Mouse (Mus musculus) limb, embryonic 14.5 days (tissue): ENCODE results near the gene R3hdm4. TPM values are rescaled to one million over a fixed set of nuclear protein-coding genes. Genes with fewer than 3 reads are reported as not detected.

Experiments used
- ATAC-seq: fragments of 200-750 bp; cut with Nextera tagmentation; 2 replicates; pipeline ENCODE4 v1.8.0; 2017; ENCODE audit warnings: low read depth, moderate number of reproducible peaks, moderate TSS enrichment; ENCODE audit not compliant: low FRiP score
- DNase-seq: peaks from one replicate; pipeline ENCODE4 v3.0.0-alpha.2; 2015; ENCODE audit warnings: low spot score
- H3K27ac ChIP-seq: fragments of 300-500 bp; sonication (generic); replicated peaks from 2 replicates; pipeline ENCODE4 v1.5.1; 2014; ENCODE audit warnings: low read depth, mild to moderate bottlenecking, low read length, moderate library complexity, mixed read lengths
- H3K27me3 ChIP-seq: fragments of 300-500 bp; sonication (generic); 2 replicates; pipeline ENCODE4 v1.6.1; 2014; ENCODE audit warnings: low read length, mixed read lengths; ENCODE audit not compliant: control insufficient read depth, insufficient read depth
- H3K36me3 ChIP-seq: fragments of 300-500 bp; sonication (generic); 2 replicates; pipeline ENCODE4 v1.6.1; 2014; ENCODE audit warnings: mild to moderate bottlenecking, low read length, moderate library complexity, mixed read lengths; ENCODE audit not compliant: control insufficient read depth, insufficient read depth
- H3K4me1 ChIP-seq: fragments of 300-500 bp; sonication (generic); 2 replicates; pipeline ENCODE4 v1.6.1; 2014; ENCODE audit warnings: antibody characterized with exemption, low read length, mixed read lengths; ENCODE audit not compliant: control insufficient read depth, insufficient read depth
- H3K4me2 ChIP-seq: fragments of 300-500 bp; sonication (generic); replicated peaks from 2 replicates; pipeline ENCODE4 v1.6.1; 2014; ENCODE audit warnings: low read depth, mild to moderate bottlenecking, low read length, moderate library complexity; ENCODE audit not compliant: severe bottlenecking
- H3K4me3 ChIP-seq: fragments of 300-500 bp; sonication (generic); replicated peaks from 2 replicates; pipeline ENCODE4 v1.5.1; 2014; ENCODE audit warnings: low read length
- H3K9ac ChIP-seq: fragments of 300-500 bp; sonication (generic); 2 replicates; pipeline ENCODE4 v1.6.1; 2014; ENCODE audit warnings: mild to moderate bottlenecking, low read depth, low read length, moderate library complexity; ENCODE audit not compliant: severe bottlenecking
- H3K9me3 ChIP-seq: fragments of 300-500 bp; sonication (generic); 2 replicates; pipeline ENCODE4 v1.6.1; 2016; ENCODE audit warnings: low read length; ENCODE audit not compliant: control insufficient read depth
- POLR2A ChIP-seq: fragments of 200-500 bp; IDR thresholded peaks from 2 replicates; pipeline ENCODE4 v1.8.0; 2012; ENCODE audit warnings: inconsistent platforms, mild to moderate bottlenecking, moderate library complexity, borderline replicate concordance; ENCODE audit not compliant: insufficient read depth, insufficient read length; ENCODE audit errors: extremely low read depth
- WGBS: fragments of 180-500 bp; shearing (Covaris S2); extraction: QIAGEN DNeasy Blood & Tissue Kit; methylation state at CpG from one replicate; pipeline ENCODE4 v1.1.7; 2014; 5-methylcytosine and 5-hydroxymethylcytosine counted together
- polyA plus RNA-seq, 2 experiments: library from polyadenylated mRNA; depleted of rRNA in 1 of 2; stranded (reverse) in 1 of 2; unstranded in 1 of 2; fragments of >200 nt; fragmentation: Nextera tagmentation in 1 of 2; extraction: Ambion mirVana in 1 of 2; gene quantifications; 2 replicates each; pipeline versions ENCODE4 v1.2.1 to v1.2.3; 2012 to 2014

The R3hdm4 gene
- polyA plus RNA-seq, 2 experiments = 141 to 158 TPM

GRCm38 (mm10) chr10:79930826-79931186, 9.8 kb upstream of the R3hdm4 start:
- Histone ChIP-seq H3K9ac (no peak overlapping the region), H3K4me3 (no peak overlapping the region), H3K4me2 (no peak overlapping the region), H3K36me3 (peaks cover 43% of the 10 kb centered on the region), H3K27me3 (no peaks in the 10 kb centered on the region), H3K9me3 (no peaks in the 10 kb centered on the region), H3K27ac (no peak overlapping the region), H3K4me1 (peaks cover 33% of the 10 kb centered on the region)
- 87% methylated on average over 14 of the region's 16 CpGs for WGBS
- no peak for TF ChIP-seq POLR2A
- no peak for ATAC-seq
- no peak for DNase-seq

- 87% methylated on average over 18 of the region's 18 CpGs for WGBS
- H3K4me1 ChIP-seq = peaks cover 37% of the 10 kb centered on the region
- 0 out of 2 replicates have a peak overlapping the region, but pooled peaks have one; percentile 90 for H3K4me2 ChIP-seq
These were observed 9.2 kb upstream of the R3hdm4 start for GRCm38 (mm10) chr10:79929967-79930825.

GRCm38 (mm10) chr10:79928907-79929701, 8.1 kb upstream of the R3hdm4 start:
- H3K9me3 ChIP-seq = no peaks in the 10 kb centered on the region
- H3K9ac ChIP-seq = peak overlapping the region; percentile 87
- no peak overlapping the region for H3K27ac ChIP-seq
- peaks cover 34% of the 10 kb centered on the region for H3K36me3 ChIP-seq
- ATAC-seq (no peak), DNase-seq (no peak)
- H3K27me3 ChIP-seq = no peaks in the 10 kb centered on the region
- peak overlapping the region; percentile 93 for H3K4me3 ChIP-seq
- no peak for TF ChIP-seq POLR2A
- peaks cover 35% of the 10 kb centered on the region for H3K4me1 ChIP-seq
- peak overlapping the region; percentile 90 for H3K4me2 ChIP-seq
- 8% methylated on average over 9 of the region's 9 CpGs for WGBS

More at GRCm38 (mm10) chr10:79929967-79930825, 9.2 kb upstream of the R3hdm4 start:
- Histone ChIP-seq H3K27me3 (no peaks in the 10 kb centered on the region), H3K9ac (no peak overlapping the region), H3K36me3 (peaks cover 38% of the 10 kb centered on the region), H3K27ac (no peak overlapping the region), H3K4me3 (no peak overlapping the region), H3K9me3 (no peaks in the 10 kb centered on the region)
- TF ChIP-seq POLR2A = no peak
- ATAC-seq (no peak), DNase-seq (no peak)

- DNase-seq (no peak), ATAC-seq (no peak)
- peaks cover 34% of the 10 kb centered on the region for H3K4me1 ChIP-seq
- under 1% methylated on average over 26 of the region's 29 CpGs for WGBS
- peak overlapping the region; percentile 90 for H3K4me2 ChIP-seq
- H3K4me3 ChIP-seq = peak overlapping the region; percentile 93
- peak overlapping the region; percentile 89 for H3K27ac ChIP-seq
- TF ChIP-seq POLR2A = no peak
- H3K27me3 ChIP-seq = peaks cover 3% of the 10 kb centered on the region; the same call in 1 of the 2 replicates
- peak overlapping the region; percentile 87 for H3K9ac ChIP-seq
- H3K36me3 ChIP-seq = peaks cover 26% of the 10 kb centered on the region
- H3K9me3 ChIP-seq = no peaks in the 10 kb centered on the region
These were observed 7.2 kb upstream of the R3hdm4 start for GRCm38 (mm10) chr10:79928030-79928694.
